Mouse (Mus musculus): ENCODE results near the gene Klc1.

Klc1 gene

DNA sequence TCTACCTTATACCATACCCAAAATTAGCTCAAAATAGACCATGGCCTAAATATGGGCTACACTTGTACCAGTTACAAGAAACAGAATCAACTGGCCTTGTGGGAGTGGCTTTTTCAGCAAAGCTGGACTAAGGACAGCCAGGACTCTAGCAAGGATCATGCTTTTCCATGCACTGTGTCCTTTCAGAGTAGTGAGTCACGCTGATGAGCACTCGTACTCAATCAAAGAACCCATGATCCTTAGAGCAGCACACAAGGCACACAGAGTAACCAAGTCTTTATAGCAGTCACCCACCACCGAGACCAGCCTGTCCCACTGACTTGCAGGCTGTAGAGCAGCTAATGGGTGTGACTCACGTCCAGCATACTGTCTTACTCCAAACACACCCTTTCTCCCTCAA is 94.9 kb downstream of the Klc1 start:
- no peak for DNase-seq (ENCODE audit: low spot score)

GRCm38 (mm10) chr12:111855448-111855847 is 96.8 kb downstream of the Klc1 start:
- no peak for DNase-seq (ENCODE audit: low spot score)

Data from ovary, adult 18-20 months (tissue).